In the genomic region with DNA sequence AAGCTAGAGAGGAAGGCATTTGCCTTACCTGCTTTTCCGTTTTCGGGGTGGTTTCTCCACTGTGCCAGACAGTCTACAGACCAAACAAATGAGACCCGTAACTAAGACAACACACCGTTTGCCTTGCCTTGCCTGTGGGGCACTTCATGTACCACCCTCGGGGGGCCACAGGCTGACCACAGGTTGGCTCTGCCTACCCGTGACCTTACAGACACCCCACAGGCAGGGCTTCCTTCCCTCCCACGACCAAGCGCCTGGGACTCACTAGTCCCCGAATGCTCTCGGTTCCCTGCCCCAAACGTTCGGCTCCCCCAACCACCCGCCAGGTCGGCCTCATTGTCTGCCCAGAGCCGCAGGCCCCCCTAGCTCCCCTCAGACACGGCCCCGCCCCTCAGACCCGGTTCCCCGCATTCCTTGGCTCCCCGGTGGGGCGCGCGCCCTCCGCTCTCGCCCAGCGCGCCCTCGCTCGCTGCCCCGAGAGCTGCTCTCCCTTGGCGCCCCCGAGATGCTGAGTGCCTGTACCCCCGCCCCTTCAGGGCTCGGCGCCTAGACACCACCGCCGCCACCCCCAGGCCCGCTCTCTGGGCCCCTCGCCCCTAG, we compare ENCODE assay signal across 8 mouse cellular contexts. TPM values are rescaled to one million over a fixed set of nuclear protein-coding genes. Genes with fewer than 3 reads are reported as not detected.
DNase-seq lines count a peak whose midpoint lies in the region; ATAC-seq and TF ChIP-seq lines count a peak whose summit lies in the region.

No protein-coding gene starts in this region.

- peak; percentile 82 for DNase-seq in heart, embryonic 10.5 days (ENCODE audit: low spot score)
- no peak for DNase-seq in heart, adult 11 months
- DNase-seq in lung, postnatal 0 days (ENCODE audit: low spot score), result no peak
- DNase-seq in spleen, postnatal 10 days (ENCODE audit: low spot score in 2 of 2), result peak; percentile 62 to 68
- no peak for DNase-seq in right cerebral cortex, postnatal 25 days

- WGBS in heart, embryonic 10.5 days, result under 1% methylated on average over 39 of the region's 39 CpGs
- under 1% methylated on average over 38 of the region's 39 CpGs for WGBS in hindbrain, embryonic 16.5 days
- WGBS in lung, postnatal 0 days, result 5% methylated on average over 35 of the region's 39 CpGs

- peak overlapping the region; percentile 93 for H3K27ac ChIP-seq in heart, embryonic 10.5 days
- H3K27ac ChIP-seq in cortical plate, adult 2 months (ENCODE audit: insufficient read depth, low read length), result 0 out of 2 replicates have a peak overlapping the region, but pooled peaks have one; percentile 12
- H3K27ac ChIP-seq in hindbrain, embryonic 16.5 days (ENCODE audit: low read depth, low read length), result peak overlapping the region; percentile 99
- H3K27ac ChIP-seq in lung, postnatal 0 days (ENCODE audit: low read length), result peak overlapping the region; percentile 87

- no peaks in the 10 kb centered on the region for H3K9me3 ChIP-seq in heart, embryonic 10.5 days
- no peaks in the 10 kb centered on the region for H3K9me3 ChIP-seq in hindbrain, embryonic 16.5 days (ENCODE audit: control insufficient read depth, low read length)
- no peaks in the 10 kb centered on the region for H3K9me3 ChIP-seq in lung, postnatal 0 days (ENCODE audit: low read length)

- peak overlapping the region; percentile 99 for H3K9ac ChIP-seq in hindbrain, embryonic 16.5 days (ENCODE audit: low read depth, low read length)
- H3K9ac ChIP-seq in lung, postnatal 0 days (replicated peaks; ENCODE audit: low read depth), result peak overlapping the region; percentile 64

- TF ChIP-seq POLR2A in cortical plate, adult 2 months (IDR thresholded peaks at IDR 0.05; ENCODE audit: extremely low read depth, insufficient read depth, low read length), result no peak

- H3K27me3 ChIP-seq in heart, embryonic 10.5 days (ENCODE audit: insufficient read depth, poor library complexity, severe bottlenecking), result no peaks in the 10 kb centered on the region
- no peaks in the 10 kb centered on the region for H3K27me3 ChIP-seq in hindbrain, embryonic 16.5 days (replicated peaks; ENCODE audit: control insufficient read depth, insufficient read depth, low read length)
- H3K27me3 ChIP-seq in lung, postnatal 0 days (replicated peaks; ENCODE audit: insufficient read depth, low read length), result no peaks in the 10 kb centered on the region

- no peaks in the 10 kb centered on the region for H3K36me3 ChIP-seq in heart, embryonic 10.5 days
- 0 out of 2 replicates have a peak, but pooled peaks cover 3% of the 10 kb centered on the region for H3K36me3 ChIP-seq in hindbrain, embryonic 16.5 days (ENCODE audit: control insufficient read depth, insufficient read depth, low read length)
- H3K36me3 ChIP-seq in lung, postnatal 0 days (ENCODE audit: insufficient read depth, low read length), result no peaks in the 10 kb centered on the region

- peak overlapping the region; percentile 92 for H3K4me3 ChIP-seq in heart, embryonic 10.5 days
- peak overlapping the region; percentile 86 for H3K4me3 ChIP-seq in cortical plate, adult 2 months (ENCODE audit: insufficient read depth, low read length)
- H3K4me3 ChIP-seq in hindbrain, embryonic 16.5 days (ENCODE audit: low read length), result peak overlapping the region; percentile 100
- H3K4me3 ChIP-seq in lung, postnatal 0 days (ENCODE audit: low read depth, low read length), result peak overlapping the region; percentile 91

- H3K4me1 ChIP-seq in heart, embryonic 10.5 days, result peaks cover 12% of the 10 kb centered on the region; the same call in 1 of the 2 replicates
- peaks cover 6% of the 10 kb centered on the region for H3K4me1 ChIP-seq in cortical plate, adult 2 months (ENCODE audit: control insufficient read depth, insufficient read depth, low read length)
- H3K4me1 ChIP-seq in hindbrain, embryonic 16.5 days (ENCODE audit: control insufficient read depth, insufficient read depth, low read depth, low read length), result peaks cover 15% of the 10 kb centered on the region
- peaks cover 4% of the 10 kb centered on the region; the same call in 1 of the 2 replicates for H3K4me1 ChIP-seq in lung, postnatal 0 days (ENCODE audit: insufficient read depth, low read depth, low read length)

- no peak for TF ChIP-seq CTCF in cortical plate, adult 2 months (IDR thresholded peaks at IDR 0.05; ENCODE audit: extremely low read depth, insufficient read depth, low read length)
- TF ChIP-seq CTCF in lung, postnatal 0 days (IDR thresholded peaks at IDR 0.05), result no peak

- peak overlapping the region; percentile 60 for H3K4me2 ChIP-seq in hindbrain, embryonic 16.5 days (ENCODE audit: low read length)
- H3K4me2 ChIP-seq in lung, postnatal 0 days (replicated peaks; ENCODE audit: low read depth, low read length), result peak overlapping the region; percentile 95

- TF ChIP-seq EP300 in lung, postnatal 0 days (IDR thresholded peaks at IDR 0.05), result no peak

- ATAC-seq in CD4-positive, CD25-positive, alpha-beta regulatory T cell, adult 4 months, result peak; percentile 18
- peak; percentile 86 for ATAC-seq in hindbrain, embryonic 16.5 days
- ATAC-seq in lung, postnatal 0 days, result peak; percentile 56

RNA-seq across cellular contexts. Expression of a gene that starts 0.5 kb away (rescaled TPM):
- polyA plus RNA-seq in heart, embryonic 10.5 days (2016; fragmentation: Nextera tagmentation; extraction: Ambion mirVana), result 7.1 and 7.3 TPM in 2 replicates
- 10 to 100 TPM; 12.8 to 16.7 TPM for polyA plus RNA-seq in CD4-positive, CD25-positive, alpha-beta regulatory T cell, adult 4 months (2017; shearing (Covaris generic))
- polyA plus RNA-seq in cortical plate, adult 2 months (2012; rRNA removed), result 12.2 and 14.2 TPM in 2 replicates
- polyA plus RNA-seq in hindbrain, embryonic 16.5 days (2015; fragmentation: Nextera tagmentation; extraction: Ambion mirVana), result 15.2 and 17.5 TPM in 2 replicates
- 2.7 and 3.8 TPM in 2 replicates for polyA plus RNA-seq in lung, postnatal 0 days (2015; fragmentation: Nextera tagmentation; extraction: Ambion mirVana)

RNA-seq across cellular contexts. Expression of a gene that starts 36.2 kb away (rescaled TPM):
- polyA plus RNA-seq in heart, embryonic 10.5 days (2016; fragmentation: Nextera tagmentation; extraction: Ambion mirVana), result 52.1 and 61.0 TPM in 2 replicates
- 100 to 1,000 TPM in 1 of 2 experiments, 10 to 100 TPM in 1; 95.6 to 125 TPM for polyA plus RNA-seq in CD4-positive, CD25-positive, alpha-beta regulatory T cell, adult 4 months (2017; shearing (Covaris generic))
- polyA plus RNA-seq in cortical plate, adult 2 months (2012; rRNA removed), result 45.2 and 47.4 TPM in 2 replicates
- 65.2 and 69.3 TPM in 2 replicates for polyA plus RNA-seq in hindbrain, embryonic 16.5 days (2015; fragmentation: Nextera tagmentation; extraction: Ambion mirVana)
- polyA plus RNA-seq in lung, postnatal 0 days (2015; fragmentation: Nextera tagmentation; extraction: Ambion mirVana), result 70.7 and 73.6 TPM in 2 replicates

Comparison
In these comparisons a context has a peak if more than half of its experiments do, and no peak if none do; other contexts are left out.
1. DNase-seq: peak in heart, embryonic 10.5 days (single experiment) and spleen, postnatal 10 days (2 of 2); none in heart, adult 11 months (single experiment), lung, postnatal 0 days (single experiment) and right cerebral cortex, postnatal 25 days (single experiment).
2. H3K27ac ChIP-seq: peak in every context shown above with its lines; median percentile 99 in hindbrain, embryonic 16.5 days; 93 in heart, embryonic 10.5 days; 87 in lung, postnatal 0 days; 12 in cortical plate, adult 2 months.
3. ATAC-seq: peak in every context shown above with its lines; median percentile 86 in hindbrain, embryonic 16.5 days; 56 in lung, postnatal 0 days; 18 in CD4-positive, CD25-positive, alpha-beta regulatory T cell, adult 4 months.
4. Peak in every context shown above with its lines, with median percentiles within 50 percentile points of each other: H3K4me3 ChIP-seq.